8 mouse cellular contexts compared by ENCODE assay signal in genomic region chr9:115049981-115050720, GRCm38 (mm10).
DNase-seq lines count a peak whose midpoint lies in the region; ATAC-seq and TF ChIP-seq lines count a peak whose summit lies in the region.

No protein-coding gene starts in this region.

- H3K9me3 ChIP-seq in hindbrain, embryonic 11.5 days (ENCODE audit: control insufficient read depth, low read length), result no peaks in the 10 kb centered on the region

- H3K4me1 ChIP-seq in cerebellum, adult 2 months (ENCODE audit: control insufficient read depth, insufficient read depth, low read length), result peaks cover 4% of the 10 kb centered on the region
- H3K4me1 ChIP-seq in hindbrain, embryonic 11.5 days (replicated peaks; ENCODE audit: control insufficient read depth, insufficient read depth, low read length), result no peaks in the 10 kb centered on the region; the same call in 1 of the 2 replicates

- no peak for TF ChIP-seq CTCF in cerebellum, adult 2 months (IDR thresholded peaks at IDR 0.05; ENCODE audit: borderline replicate concordance, insufficient read depth, low read depth, low read length)

- TF ChIP-seq POLR2A in cerebellum, adult 2 months (IDR thresholded peaks at IDR 0.05; ENCODE audit: borderline replicate concordance, insufficient read depth, low read length), result no peak

- H3K27ac ChIP-seq in cerebellum, adult 2 months (ENCODE audit: insufficient read depth, low read length), result no peak overlapping the region
- no peak overlapping the region for H3K27ac ChIP-seq in hindbrain, embryonic 11.5 days (ENCODE audit: low read depth, low read length)

- ATAC-seq in hindbrain, embryonic 11.5 days (ENCODE audit: low FRiP score), result no peak

- no peak overlapping the region for H3K4me3 ChIP-seq in cerebellum, adult 2 months (replicated peaks; ENCODE audit: insufficient read depth, low read depth, low read length)
- no peak overlapping the region for H3K4me3 ChIP-seq in hindbrain, embryonic 11.5 days (ENCODE audit: low read depth, low read length)

- no peaks in the 10 kb centered on the region for H3K27me3 ChIP-seq in cerebellum, adult 2 months (ENCODE audit: control insufficient read depth, insufficient read depth, low read length)
- H3K27me3 ChIP-seq in hindbrain, embryonic 11.5 days (ENCODE audit: control insufficient read depth, insufficient read depth, low read length), result no peaks in the 10 kb centered on the region

- H3K36me3 ChIP-seq in hindbrain, embryonic 11.5 days (ENCODE audit: control insufficient read depth, insufficient read depth, low read length), result no peaks in the 10 kb centered on the region

- H3K9ac ChIP-seq in hindbrain, embryonic 11.5 days (ENCODE audit: low read depth, low read length), result no peak overlapping the region

- H3K4me2 ChIP-seq in hindbrain, embryonic 11.5 days (replicated peaks; ENCODE audit: low read depth, low read length), result no peak overlapping the region

- peak; percentile 23 to 42 for DNase-seq in cerebellum, adult 2 months
- no peak for DNase-seq in cerebellum, postnatal 4 days (ENCODE audit: low spot score in 2 of 2)
- DNase-seq in 3T3-L1 (ENCODE audit: low read depth, low spot score), result peak; percentile 15
- DNase-seq in fat pad, adult 2 months (ENCODE audit: extremely low read depth, low read depth, low spot score), result peak; percentile 61
- DNase-seq in kidney, postnatal 14 days, result peak; percentile 86
- no peak for DNase-seq in embryo, embryonic 9.5 days (ENCODE audit: extremely low spot score)
- no peak for DNase-seq in right cerebral cortex, postnatal 14 days
- no peak for DNase-seq in hindbrain, embryonic 11.5 days (ENCODE audit: low spot score)

- WGBS in cerebellum, adult 2 months, result 47% methylated on average over 13 of the region's 13 CpGs
- WGBS in hindbrain, embryonic 11.5 days, result 85% methylated on average over 13 of the region's 13 CpGs

Comparison
In these comparisons a context has a peak if more than half of its experiments do, and no peak if none do; other contexts are left out.
1. DNase-seq: peak in cerebellum, adult 2 months (2 of 2), 3T3-L1 (single experiment), fat pad, adult 2 months (single experiment) and kidney, postnatal 14 days (single experiment); none in cerebellum, postnatal 4 days (0 of 2), embryo, embryonic 9.5 days (single experiment), right cerebral cortex, postnatal 14 days (single experiment) and hindbrain, embryonic 11.5 days (single experiment).